Mouse (Mus musculus): ENCODE results near the gene Mrm2. TPM values are rescaled to one million over a fixed set of nuclear protein-coding genes. Genes with fewer than 3 reads are reported as not detected.
"Not testable (repeated sequence)": the region's sequence is repeated elsewhere in the genome, so short reads cannot be mapped to it uniquely, and the experiment has no call there.

Gene Mrm2
- polyA plus RNA-seq, 1 experiment from 2014 or later = 14.7 TPM

- not testable (repeated sequence) for H3K9ac ChIP-seq, ATAC-seq
- WGBS (ENCODE audit: insufficient replicate concordance) = 56% methylated on average over 2 of the region's 2 CpGs
Observed at GRCm38 (mm10) chr5:140368126-140368525, 36.4 kb upstream of the Mrm2 start.

GRCm38 (mm10) chr5:140364415-140364814 is 32.7 kb upstream of the Mrm2 start:
- no peak overlapping the region for H3K4me3 ChIP-seq
- peaks cover 14% of the 10 kb centered on the region; the same call in 1 of the 2 replicates for H3K4me1 ChIP-seq
- ATAC-seq = no peak
- H3K27ac ChIP-seq = no peak overlapping the region
- peaks cover 30% of the 10 kb centered on the region for H3K36me3 ChIP-seq
- H3K27me3 ChIP-seq (replicated peaks) = no peaks in the 10 kb centered on the region
- 83% methylated on average over 5 of the region's 5 CpGs for WGBS (ENCODE audit: insufficient replicate concordance)
- no peaks in the 10 kb centered on the region; the same call in 1 of the 2 replicates for H3K9me3 ChIP-seq (replicated peaks)
- no peak overlapping the region for H3K4me2 ChIP-seq
- H3K9ac ChIP-seq = no peak overlapping the region

More at GRCm38 (mm10) chr5:140368126-140368525, 36.4 kb upstream of the Mrm2 start:
- H3K9me3 ChIP-seq (replicated peaks); H3K4me3 ChIP-seq; H3K27ac ChIP-seq; H3K27me3 ChIP-seq (replicated peaks); H3K4me2 ChIP-seq: not testable (repeated sequence)
- H3K36me3 ChIP-seq = peaks cover 22% of the 10 kb centered on the region
- H3K4me1 ChIP-seq = peaks cover 43% of the 10 kb centered on the region

GRCm38 (mm10) chr5:140359930-140360674 is 28.4 kb upstream of the Mrm2 start:
- Histone ChIP-seq H3K27me3 (replicated peaks) (no peaks in the 10 kb centered on the region), H3K9me3 (replicated peaks) (no peaks in the 10 kb centered on the region; the same call in 1 of the 2 replicates), H3K27ac (no peak overlapping the region), H3K4me3 (no peak overlapping the region), H3K9ac (no peak overlapping the region), H3K4me1 (no peaks in the 10 kb centered on the region), H3K4me2 (no peak overlapping the region), H3K36me3 (peaks cover 61% of the 10 kb centered on the region)
- ATAC-seq = no peak
- 75% methylated on average over 14 of the region's 14 CpGs for WGBS (ENCODE audit: insufficient replicate concordance)

GRCm38 (mm10) chr5:140357466-140357865 is 25.8 kb upstream of the Mrm2 start:
- Histone ChIP-seq H3K4me2 (no peak overlapping the region), H3K9me3 (replicated peaks) (no peaks in the 10 kb centered on the region), H3K36me3 (peaks cover 78% of the 10 kb centered on the region), H3K27ac (no peak overlapping the region), H3K9ac (no peak overlapping the region), H3K4me3 (no peak overlapping the region), H3K4me1 (no peaks in the 10 kb centered on the region), H3K27me3 (replicated peaks) (no peaks in the 10 kb centered on the region)
- 79% methylated on average over 3 of the region's 3 CpGs for WGBS (ENCODE audit: insufficient replicate concordance)
- no peak for ATAC-seq

- no peak overlapping the region for H3K4me3 ChIP-seq
- H3K27ac ChIP-seq = no peak overlapping the region
- 85% methylated on average over 11 of the region's 11 CpGs for WGBS (ENCODE audit: insufficient replicate concordance)
- H3K9me3 ChIP-seq (replicated peaks) = no peaks in the 10 kb centered on the region
- H3K9ac ChIP-seq = no peak overlapping the region
- H3K4me1 ChIP-seq = no peaks in the 10 kb centered on the region
- H3K36me3 ChIP-seq = peaks cover 93% of the 10 kb centered on the region
- no peak for ATAC-seq
- no peak overlapping the region for H3K4me2 ChIP-seq
- no peaks in the 10 kb centered on the region for H3K27me3 ChIP-seq (replicated peaks)
Observed at GRCm38 (mm10) chr5:140355934-140356333, 24.2 kb upstream of the Mrm2 start.

- Histone ChIP-seq H3K9ac (no peak overlapping the region), H3K4me1 (peaks cover 10% of the 10 kb centered on the region; the same call in 1 of the 2 replicates), H3K9me3 (replicated peaks) (no peaks in the 10 kb centered on the region), H3K36me3 (peaks cover 83% of the 10 kb centered on the region), H3K27me3 (replicated peaks) (no peaks in the 10 kb centered on the region), H3K4me2 (no peak overlapping the region), H3K4me3 (no peak overlapping the region), H3K27ac (no peak overlapping the region)
- no peak for ATAC-seq
- 80% methylated on average over 6 of the region's 6 CpGs for WGBS (ENCODE audit: insufficient replicate concordance)
Observed at GRCm38 (mm10) chr5:140352352-140352751, 20.7 kb upstream of the Mrm2 start.

- ATAC-seq = no peak
- H3K9ac ChIP-seq = no peak overlapping the region
- H3K36me3 ChIP-seq = peaks cover 80% of the 10 kb centered on the region
- H3K27ac ChIP-seq = no peak overlapping the region
- no peaks in the 10 kb centered on the region for H3K27me3 ChIP-seq (replicated peaks)
- H3K4me3 ChIP-seq = no peak overlapping the region
- 83% methylated on average over 8 of the region's 8 CpGs for WGBS (ENCODE audit: insufficient replicate concordance)
- no peak overlapping the region for H3K4me2 ChIP-seq
- no peaks in the 10 kb centered on the region for H3K9me3 ChIP-seq (replicated peaks)
- peaks cover 10% of the 10 kb centered on the region; the same call in 1 of the 2 replicates for H3K4me1 ChIP-seq
Observed at GRCm38 (mm10) chr5:140350731-140351497, 19.2 kb upstream of the Mrm2 start.

GRCm38 (mm10) chr5:140349882-140350281 is 18.2 kb upstream of the Mrm2 start:
- no peak for ATAC-seq
- Histone ChIP-seq H3K4me3 (no peak overlapping the region), H3K36me3 (peaks cover 79% of the 10 kb centered on the region), H3K4me1 (peaks cover 10% of the 10 kb centered on the region; the same call in 1 of the 2 replicates), H3K9ac (no peak overlapping the region), H3K9me3 (replicated peaks) (no peaks in the 10 kb centered on the region), H3K27ac (no peak overlapping the region), H3K27me3 (replicated peaks) (no peaks in the 10 kb centered on the region), H3K4me2 (no peak overlapping the region)
- 62% methylated on average over 9 of the region's 9 CpGs for whole genome bisulfite sequencing (ENCODE audit: insufficient replicate concordance)

GRCm38 (mm10) chr5:140346050-140346449 is 14.4 kb upstream of the Mrm2 start:
- H3K9ac ChIP-seq = no peak overlapping the region
- H3K4me2 ChIP-seq = no peak overlapping the region
- no peaks in the 10 kb centered on the region for H3K9me3 ChIP-seq (replicated peaks)
- peaks cover 76% of the 10 kb centered on the region for H3K36me3 ChIP-seq
- no peak for ATAC-seq
- no peak overlapping the region for H3K27ac ChIP-seq
- no peaks in the 10 kb centered on the region for H3K27me3 ChIP-seq (replicated peaks)
- no peak overlapping the region for H3K4me3 ChIP-seq
- H3K4me1 ChIP-seq = peaks cover 10% of the 10 kb centered on the region; the same call in 1 of the 2 replicates
- 50% methylated on average over 1 of the region's 1 CpGs for WGBS (ENCODE audit: insufficient replicate concordance)

- H3K9ac ChIP-seq = no peak overlapping the region
- no peak overlapping the region for H3K4me2 ChIP-seq
- no peaks in the 10 kb centered on the region for H3K27me3 ChIP-seq (replicated peaks)
- no peak for ATAC-seq
- peaks cover 76% of the 10 kb centered on the region for H3K36me3 ChIP-seq
- 84% methylated on average over 4 of the region's 4 CpGs for WGBS (ENCODE audit: insufficient replicate concordance)
- no peaks in the 10 kb centered on the region for H3K9me3 ChIP-seq (replicated peaks)
- no peak overlapping the region for H3K4me3 ChIP-seq
- peaks cover 10% of the 10 kb centered on the region; the same call in 1 of the 2 replicates for H3K4me1 ChIP-seq
- H3K27ac ChIP-seq = no peak overlapping the region
Observed at GRCm38 (mm10) chr5:140345244-140345643, 13.5 kb upstream of the Mrm2 start.

- Histone ChIP-seq H3K4me2 (no peak overlapping the region), H3K9me3 (replicated peaks) (0 out of 2 replicates have a peak, but pooled peaks cover 3% of the 10 kb centered on the region), H3K27me3 (replicated peaks) (no peaks in the 10 kb centered on the region), H3K9ac (no peak overlapping the region), H3K4me1 (no peaks in the 10 kb centered on the region), H3K36me3 (peaks cover 90% of the 10 kb centered on the region), H3K4me3 (no peak overlapping the region), H3K27ac (no peak overlapping the region)
- WGBS (ENCODE audit: insufficient replicate concordance) = 81% methylated on average over 4 of the region's 4 CpGs
- ATAC-seq = no peak
Observed at GRCm38 (mm10) chr5:140342880-140343279, 11.2 kb upstream of the Mrm2 start.

- no peak overlapping the region for H3K4me2 ChIP-seq
- no peaks in the 10 kb centered on the region for H3K27me3 ChIP-seq (replicated peaks)
- no peak for ATAC-seq
- H3K27ac ChIP-seq = no peak overlapping the region
- H3K9me3 ChIP-seq (replicated peaks) = 0 out of 2 replicates have a peak, but pooled peaks cover 3% of the 10 kb centered on the region
- WGBS (ENCODE audit: insufficient replicate concordance) = 72% methylated on average over 3 of the region's 3 CpGs
- no peaks in the 10 kb centered on the region for H3K4me1 ChIP-seq
- H3K4me3 ChIP-seq = no peak overlapping the region
- no peak overlapping the region for H3K9ac ChIP-seq
- peaks cover 86% of the 10 kb centered on the region for H3K36me3 ChIP-seq
Observed at GRCm38 (mm10) chr5:140339836-140340235, 8.1 kb upstream of the Mrm2 start.

Data from liver, embryonic 12.5 days (tissue).